Mouse (Mus musculus) lung, postnatal 0 days (tissue): ENCODE results near the gene Sco1. TPM values are rescaled to one million over a fixed set of nuclear protein-coding genes. Genes with fewer than 3 reads are reported as not detected.

Experiments
- ATAC-seq: fragments of 200-750 bp; cut with Nextera tagmentation; 2 replicates; pipeline ENCODE4 v1.8.0; 2017; ENCODE audit warnings: moderate library complexity
- DNase-seq: peaks from one replicate; pipeline ENCODE4 v3.0.0-alpha.2; 2016; ENCODE audit warnings: low spot score
- H3K27ac ChIP-seq: fragments of 300-500 bp; sonication (generic); 2 replicates; pipeline ENCODE4 v1.5.1; 2014; ENCODE audit warnings: antibody characterized with exemption, mild to moderate bottlenecking, low read length, mixed read lengths
- H3K27me3 ChIP-seq: fragments of 300-500 bp; sonication (generic); replicated peaks from 2 replicates; pipeline ENCODE4 v1.6.1; 2014; ENCODE audit warnings: low read length, mixed read lengths; ENCODE audit not compliant: insufficient read depth
- H3K36me3 ChIP-seq: fragments of 300-500 bp; sonication (generic); 2 replicates; pipeline ENCODE4 v1.6.1; 2014; ENCODE audit warnings: low read length, mixed read lengths; ENCODE audit not compliant: insufficient read depth
- H3K4me1 ChIP-seq: fragments of 300-500 bp; sonication (generic); 2 replicates; pipeline ENCODE4 v1.6.1; 2014; ENCODE audit warnings: antibody characterized with exemption, low read depth, low read length, mixed read lengths; ENCODE audit not compliant: insufficient read depth
- H3K4me2 ChIP-seq: fragments of 300-500 bp; sonication (generic); replicated peaks from 2 replicates; pipeline ENCODE4 v1.6.1; 2014; ENCODE audit warnings: low read depth, mild to moderate bottlenecking, low read length, moderate library complexity, mixed read lengths
- H3K4me3 ChIP-seq: fragments of 300-500 bp; sonication (generic); 2 replicates; pipeline ENCODE4 v1.5.1; 2014; ENCODE audit warnings: low read depth, low read length
- H3K9ac ChIP-seq: fragments of 300-500 bp; sonication (generic); replicated peaks from 2 replicates; pipeline ENCODE4 v1.6.1; 2014; ENCODE audit warnings: low read depth, mild to moderate bottlenecking
- H3K9me3 ChIP-seq: fragments of 300-500 bp; sonication (generic); 2 replicates; pipeline ENCODE4 v1.6.1; 2016; ENCODE audit warnings: low read length, mixed read lengths
- CTCF ChIP-seq: IDR thresholded peaks from 2 replicates; pipeline ENCODE4 v1.5.1; 2016; ENCODE audit warnings: antibody characterized with exemption, mild to moderate bottlenecking
- EP300 ChIP-seq: IDR thresholded peaks from 2 replicates; pipeline ENCODE4 v1.6.1; 2016; ENCODE audit warnings: antibody characterized with exemption, mild to moderate bottlenecking, control low read depth
- WGBS: fragments of 180-500 bp; shearing (Covaris S2); extraction: QIAGEN DNeasy Blood & Tissue Kit; methylation state at CpG from one replicate; pipeline ENCODE4 v1.1.7; 2014; 5-methylcytosine and 5-hydroxymethylcytosine counted together
- polyA plus RNA-seq: library from polyadenylated mRNA; unstranded; fragments of >200 nt; fragmentation: Nextera tagmentation; extraction: Ambion mirVana; gene quantifications from 2 replicates; pipeline ENCODE4 v1.2.1, GENCODE M21; 2015

The Sco1 gene
- polyA plus RNA-seq, 1 experiment from 2014 or later, result 9.7 TPM

- TF ChIP-seq CTCF (no peak), EP300 (no peak)
- no peak overlapping the region for H3K4me2 ChIP-seq
- ATAC-seq, result no peak
- no peak for DNase-seq
- H3K9me3 ChIP-seq, result no peaks in the 10 kb centered on the region
- H3K4me1 ChIP-seq, result no peaks in the 10 kb centered on the region
- 91% methylated on average over 9 of the region's 9 CpGs for WGBS
- H3K4me3 ChIP-seq, result no peak overlapping the region
- H3K9ac ChIP-seq, result no peak overlapping the region
- no peaks in the 10 kb centered on the region for H3K27me3 ChIP-seq
- no peak overlapping the region for H3K27ac ChIP-seq
- H3K36me3 ChIP-seq, result peaks cover 15% of the 10 kb centered on the region; the same call in 1 of the 2 replicates
Measured at GRCm38 (mm10) chr11:67036892-67037291, 15.6 kb upstream of the Sco1 start.

- ATAC-seq (no peak), DNase-seq (no peak)
- Histone ChIP-seq H3K9ac (no peak overlapping the region), H3K27ac (no peak overlapping the region), H3K4me2 (no peak overlapping the region), H3K36me3 (peaks cover 15% of the 10 kb centered on the region; the same call in 1 of the 2 replicates), H3K4me1 (no peaks in the 10 kb centered on the region), H3K9me3 (no peaks in the 10 kb centered on the region), H3K4me3 (no peak overlapping the region), H3K27me3 (no peaks in the 10 kb centered on the region)
- TF ChIP-seq CTCF (peak; percentile 33), EP300 (no peak)
- 87% methylated on average over 3 of the region's 3 CpGs for WGBS
Measured at GRCm38 (mm10) chr11:67039799-67040198, 12.7 kb upstream of the Sco1 start.

GRCm38 (mm10) chr11:67040483-67040882 is 12.0 kb upstream of the Sco1 start:
- 91% methylated on average over 6 of the region's 6 CpGs for WGBS
- no peak for DNase-seq
- Histone ChIP-seq H3K9me3 (no peaks in the 10 kb centered on the region), H3K36me3 (peaks cover 17% of the 10 kb centered on the region; the same call in 1 of the 2 replicates), H3K4me1 (no peaks in the 10 kb centered on the region), H3K4me2 (no peak overlapping the region), H3K4me3 (no peak overlapping the region), H3K27ac (no peak overlapping the region), H3K9ac (no peak overlapping the region), H3K27me3 (no peaks in the 10 kb centered on the region)
- no peak for ATAC-seq
- TF ChIP-seq EP300, result no peak
- TF ChIP-seq CTCF, result no peak

GRCm38 (mm10) chr11:67043007-67043406 is 9.5 kb upstream of the Sco1 start:
- no peak for TF ChIP-seq EP300
- no peak for TF ChIP-seq CTCF
- ATAC-seq (no peak), DNase-seq (no peak)
- no peaks in the 10 kb centered on the region for H3K27me3 ChIP-seq
- H3K9ac ChIP-seq, result no peak overlapping the region
- 63% methylated on average over 8 of the region's 8 CpGs for WGBS
- H3K4me2 ChIP-seq, result no peak overlapping the region
- no peaks in the 10 kb centered on the region for H3K9me3 ChIP-seq
- H3K4me3 ChIP-seq, result no peak overlapping the region
- peaks cover 20% of the 10 kb centered on the region; the same call in 1 of the 2 replicates for H3K36me3 ChIP-seq
- no peak overlapping the region for H3K27ac ChIP-seq
- no peaks in the 10 kb centered on the region for H3K4me1 ChIP-seq

- 49% methylated on average over 6 of the region's 6 CpGs for WGBS
- no peak overlapping the region for H3K9ac ChIP-seq
- no peak overlapping the region for H3K27ac ChIP-seq
- H3K36me3 ChIP-seq, result peaks cover 17% of the 10 kb centered on the region; the same call in 1 of the 2 replicates
- no peaks in the 10 kb centered on the region for H3K27me3 ChIP-seq
- H3K4me3 ChIP-seq, result no peak overlapping the region
- ATAC-seq (peak; percentile 47), DNase-seq (no peak)
- TF ChIP-seq CTCF (no peak), EP300 (no peak)
- H3K4me1 ChIP-seq, result no peaks in the 10 kb centered on the region
- H3K9me3 ChIP-seq, result no peaks in the 10 kb centered on the region
- no peak overlapping the region for H3K4me2 ChIP-seq
Measured at GRCm38 (mm10) chr11:67044959-67045358, 7.5 kb upstream of the Sco1 start.

- no peaks in the 10 kb centered on the region for H3K4me1 ChIP-seq
- TF ChIP-seq CTCF (no peak), EP300 (no peak)
- peaks cover 5% of the 10 kb centered on the region; the same call in 1 of the 2 replicates for H3K36me3 ChIP-seq
- DNase-seq, result peak; percentile 12
- no peak overlapping the region for H3K4me3 ChIP-seq
- H3K27me3 ChIP-seq, result no peaks in the 10 kb centered on the region
- no peak for ATAC-seq
- H3K27ac ChIP-seq, result no peak overlapping the region
- H3K9me3 ChIP-seq, result no peaks in the 10 kb centered on the region
- 71% methylated on average over 5 of the region's 5 CpGs for WGBS
- H3K9ac ChIP-seq, result no peak overlapping the region
- H3K4me2 ChIP-seq, result no peak overlapping the region
Measured at GRCm38 (mm10) chr11:67047199-67047598, 5.3 kb upstream of the Sco1 start.

GRCm38 (mm10) chr11:67048496-67048895 is 4.0 kb upstream of the Sco1 start:
- H3K4me1 ChIP-seq, result peaks cover 4% of the 10 kb centered on the region; the same call in 1 of the 2 replicates

More at GRCm38 (mm10) chr11:67048496-67048895, 4.0 kb upstream of the Sco1 start:
- Histone ChIP-seq H3K9me3 (no peaks in the 10 kb centered on the region), H3K27me3 (no peaks in the 10 kb centered on the region), H3K27ac (no peak overlapping the region), H3K9ac (no peak overlapping the region), H3K36me3 (peaks cover 5% of the 10 kb centered on the region; the same call in 1 of the 2 replicates), H3K4me2 (no peak overlapping the region), H3K4me3 (no peak overlapping the region)
- DNase-seq (no peak), ATAC-seq (no peak)
- TF ChIP-seq EP300 (no peak), CTCF (no peak)
- WGBS, result 81% methylated on average over 8 of the region's 8 CpGs
